Mouse (Mus musculus) lung, postnatal 36 days (tissue): ENCODE data around the gene Scn2a.

ENCODE experiments used
- DNase-seq: peaks from one replicate; pipeline ENCODE4 v3.0.0; 2022; ENCODE audit warnings: mixed read lengths

Gene Scn2a

DNA sequence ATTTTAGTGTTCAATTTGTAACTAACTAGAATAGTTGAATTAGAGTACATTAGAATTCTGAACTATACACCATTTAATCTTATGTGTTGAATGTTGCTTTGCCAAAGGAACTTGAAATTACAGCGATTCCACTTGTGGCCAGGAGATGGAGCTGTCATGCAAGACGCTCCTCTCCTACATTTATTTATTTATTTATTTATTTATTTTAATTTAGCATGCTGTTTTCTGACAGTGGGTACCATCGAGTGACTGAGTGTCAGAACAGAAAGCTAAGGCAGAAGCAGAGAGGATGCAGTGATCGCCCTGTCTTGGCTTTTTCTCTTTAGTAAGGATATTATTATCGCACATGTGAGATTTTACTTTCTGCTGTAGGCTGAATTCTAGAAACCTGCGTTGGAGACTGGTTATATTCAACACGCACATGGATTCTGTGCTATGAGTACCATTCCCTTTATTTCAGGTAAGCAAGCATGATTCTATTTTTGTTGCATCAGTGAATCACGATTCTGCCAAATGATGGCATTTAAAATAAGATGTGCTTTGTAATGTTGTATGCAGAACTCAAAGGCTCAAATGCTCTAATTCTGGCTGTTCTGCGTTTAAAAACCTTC lies at the start of gene Scn2a:
Gene Scn2a, plus strand, starts transcription at position 216 of the 611 bp plus-strand sequence.
- peak; percentile 25 for DNase-seq

DNA sequence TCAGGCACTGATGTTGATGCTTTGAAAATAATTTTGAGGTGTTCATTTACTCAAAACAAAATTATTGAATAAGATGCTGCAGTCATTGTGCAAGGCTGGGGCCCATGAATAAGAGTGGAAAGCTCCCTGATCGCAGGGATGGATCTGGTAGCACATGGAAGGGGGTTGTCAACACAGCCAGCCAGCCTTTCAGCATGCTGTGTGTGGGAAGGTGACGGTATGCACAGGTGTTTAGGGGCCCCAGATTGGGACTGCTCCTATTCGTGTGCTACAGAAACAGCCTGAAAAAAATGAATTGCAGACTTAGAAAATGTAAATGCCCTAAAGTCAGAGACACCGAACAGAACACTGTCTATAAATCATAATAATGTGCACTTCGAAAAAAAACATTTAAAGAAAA lies 32.9 kb upstream of the Scn2a start:
- DNase-seq, result no peak

DNA sequence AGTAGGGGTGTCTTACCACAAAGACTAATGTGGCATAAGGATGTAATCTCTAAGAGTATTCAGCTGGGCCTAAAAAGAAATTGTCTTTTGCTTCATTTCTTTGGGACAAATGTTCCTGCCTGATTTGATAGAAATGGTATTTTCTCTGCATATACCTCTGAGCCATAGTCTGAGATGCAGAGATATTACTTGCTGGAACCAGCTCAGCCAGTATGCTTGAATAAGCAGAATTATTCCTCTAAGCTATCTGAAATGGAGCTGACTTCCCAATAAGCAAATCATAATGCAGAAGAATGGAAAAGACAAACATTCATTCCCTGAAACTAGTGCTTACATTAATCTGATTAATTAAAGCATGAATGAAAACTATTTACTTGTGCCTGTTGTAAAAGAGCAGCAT lies 12.8 kb upstream of the Scn2a start:
- no peak for DNase-seq

DNA sequence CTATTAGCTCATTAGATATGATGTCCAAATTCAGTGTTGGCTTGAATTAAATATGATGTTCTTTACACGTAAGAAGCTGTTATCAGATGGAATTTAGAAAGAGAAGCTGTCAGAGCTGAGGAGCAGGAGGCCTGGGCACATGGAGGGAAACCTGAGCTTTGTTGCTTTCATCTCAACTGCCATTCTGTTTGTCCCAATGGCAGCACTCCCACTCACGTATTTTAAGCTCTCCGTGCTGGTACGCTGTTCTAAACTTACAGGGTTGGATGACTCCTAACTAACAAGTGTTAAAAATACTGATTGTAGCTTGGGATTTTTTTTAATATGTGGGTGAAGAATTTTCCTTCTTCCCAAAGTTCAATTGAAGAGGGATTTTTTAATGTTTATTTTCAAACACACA lies 8.7 kb upstream of the Scn2a start:
- no peak for DNase-seq

DNA sequence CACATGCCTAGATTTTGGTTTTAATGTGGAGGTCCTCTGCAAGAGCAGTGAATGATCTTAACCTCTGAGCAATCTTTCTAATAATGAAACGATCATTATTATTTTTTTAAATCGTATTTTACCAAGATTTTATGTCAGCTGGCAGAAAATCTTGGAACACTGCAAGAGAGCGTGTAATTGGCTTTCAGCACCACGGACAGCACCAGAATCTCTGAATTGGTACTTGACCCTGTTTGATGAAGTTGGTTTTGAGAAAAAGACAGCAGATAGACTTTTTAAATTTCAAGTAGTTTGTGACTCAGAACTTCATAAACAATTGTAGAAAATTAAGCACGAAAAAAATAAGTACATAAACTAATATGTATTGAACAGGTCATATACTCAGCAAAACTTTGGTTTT lies 790 bp upstream of the Scn2a start:
- DNase-seq, result peak; percentile 26

- no peak for DNase-seq
Observed at GRCm38 (mm10) chr2:65621254-65621653, 683 bp downstream of the Scn2a start.

GRCm38 (mm10) chr2:65621838-65622237 lies 1.3 kb downstream of the Scn2a start:
- DNase-seq, result no peak

- no peak for DNase-seq
Observed at GRCm38 (mm10) chr2:65652636-65653035, 32.1 kb downstream of the Scn2a start.

DNA sequence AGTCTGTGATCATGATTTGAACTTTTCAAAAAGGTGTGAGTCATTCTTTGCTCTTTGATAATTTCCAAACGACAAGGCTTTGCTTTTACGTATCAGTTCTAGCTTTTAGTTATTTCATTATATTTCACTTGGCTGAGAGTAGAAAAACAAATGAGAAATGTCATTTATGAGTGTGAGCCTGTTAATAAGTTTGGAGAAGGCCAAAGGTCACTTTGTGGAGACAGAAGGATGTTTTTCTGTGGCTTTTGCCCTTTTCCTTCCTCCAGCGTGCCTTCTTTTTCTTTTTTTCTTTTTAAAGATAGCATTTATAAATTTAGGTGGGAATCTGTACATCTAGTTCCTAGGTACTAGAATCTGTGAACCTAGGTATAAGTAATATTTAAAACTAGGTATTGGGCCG lies 36.5 kb downstream of the Scn2a start:
- DNase-seq, result no peak

GRCm38 (mm10) chr2:65658430-65658829 lies 37.9 kb downstream of the Scn2a start:
- DNase-seq, result no peak

DNA sequence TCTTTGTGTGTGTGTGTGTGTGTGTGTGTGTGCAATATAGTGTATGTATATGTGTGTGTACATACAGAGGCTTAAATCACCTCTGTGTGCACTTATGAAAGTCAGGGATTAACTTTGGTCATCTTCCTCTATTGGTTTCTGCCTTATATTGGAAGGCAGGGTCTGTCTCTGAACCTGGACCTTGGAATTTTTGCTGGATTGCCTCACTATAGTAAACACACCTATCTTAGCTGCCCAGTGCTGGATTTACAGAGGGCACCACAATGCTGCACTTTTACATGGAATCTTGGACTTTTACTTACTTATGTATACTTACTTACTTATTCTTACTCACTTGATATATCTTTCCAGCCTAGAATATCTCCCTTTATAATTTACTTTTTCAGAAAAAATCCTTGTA lies 43.3 kb downstream of the Scn2a start:
- no peak for DNase-seq

GRCm38 (mm10) chr2:65664481-65664880 lies 43.9 kb downstream of the Scn2a start:
- no peak for DNase-seq

DNA sequence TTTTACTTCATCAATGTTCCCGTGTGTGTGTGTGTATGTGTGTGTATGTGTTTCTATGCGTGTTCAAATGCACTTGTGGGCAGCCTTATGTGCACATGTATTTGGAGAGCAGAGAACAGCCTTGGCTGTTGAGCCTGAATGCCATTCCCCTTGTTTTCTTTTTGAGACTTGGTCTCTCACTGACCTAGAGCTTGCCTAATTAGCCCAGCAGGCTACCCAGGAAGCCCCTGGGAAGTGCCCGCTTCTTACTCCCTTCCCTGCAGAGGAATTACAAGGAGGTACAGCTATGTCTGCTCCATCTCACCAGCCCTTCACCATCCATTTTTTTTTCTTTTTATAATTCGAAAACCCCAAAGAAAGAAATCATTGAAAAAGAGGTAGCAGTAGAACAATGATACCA lies 44.6 kb downstream of the Scn2a start:
- DNase-seq, result no peak

- no peak for DNase-seq
Observed at GRCm38 (mm10) chr2:65667590-65668436, 47.2 kb downstream of the Scn2a start.

GRCm38 (mm10) chr2:65668437-65669135 lies 48.0 kb downstream of the Scn2a start:
- DNase-seq, result peak; percentile 67

- no peak for DNase-seq
Observed at GRCm38 (mm10) chr2:65669561-65669960, 49.0 kb downstream of the Scn2a start.

DNA sequence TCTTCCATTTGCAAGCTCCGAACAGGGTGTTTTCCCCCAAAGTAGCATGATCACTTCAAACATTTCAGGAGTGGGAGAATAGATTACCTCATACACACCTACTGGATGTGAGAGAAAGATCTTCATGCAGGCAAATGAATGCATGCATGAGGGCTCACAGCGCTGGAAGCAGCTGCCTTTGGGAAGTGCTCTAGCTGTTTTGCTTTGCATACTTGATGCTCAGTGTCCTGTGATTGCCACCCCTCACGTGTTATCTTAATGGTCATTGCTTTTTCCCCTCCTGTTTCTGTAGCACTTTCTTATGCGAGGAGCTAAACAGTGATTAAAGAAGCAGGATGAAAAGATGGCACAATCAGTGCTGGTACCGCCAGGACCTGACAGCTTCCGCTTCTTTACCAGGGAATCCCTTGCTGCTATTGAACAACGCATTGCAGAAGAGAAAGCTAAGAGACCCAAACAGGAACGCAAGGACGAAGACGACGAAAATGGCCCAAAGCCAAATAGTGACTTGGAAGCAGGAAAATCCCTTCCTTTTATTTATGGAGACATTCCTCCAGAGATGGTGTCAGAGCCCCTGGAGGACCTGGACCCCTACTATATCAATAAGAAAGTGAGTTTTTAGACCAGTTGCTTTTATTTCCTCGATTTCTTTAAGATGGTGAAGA lies 49.7 kb downstream of the Scn2a start:
- DNase-seq, result no peak

DNA sequence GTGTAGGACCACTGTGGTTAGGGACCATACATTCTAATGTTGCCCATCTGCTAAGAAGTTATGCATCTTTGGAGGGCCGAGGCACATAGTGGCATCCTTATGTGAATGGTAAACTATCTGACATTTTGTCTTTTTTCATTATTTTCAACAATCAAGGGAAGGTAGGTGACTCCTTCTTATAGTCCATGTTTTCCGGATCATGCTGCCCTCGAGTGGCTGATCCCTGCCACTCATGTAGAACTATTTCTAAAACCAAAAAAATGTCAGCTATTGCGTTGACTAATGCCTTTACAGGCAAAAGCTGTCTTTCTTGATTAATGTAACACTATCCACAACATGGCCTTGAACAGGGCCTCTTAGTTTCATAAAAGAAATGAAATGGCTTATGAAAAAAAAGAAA lies 59.0 kb downstream of the Scn2a start:
- no peak for DNase-seq

- DNase-seq, result no peak
Observed at GRCm38 (mm10) chr2:65685151-65685550, 64.6 kb downstream of the Scn2a start.

DNA sequence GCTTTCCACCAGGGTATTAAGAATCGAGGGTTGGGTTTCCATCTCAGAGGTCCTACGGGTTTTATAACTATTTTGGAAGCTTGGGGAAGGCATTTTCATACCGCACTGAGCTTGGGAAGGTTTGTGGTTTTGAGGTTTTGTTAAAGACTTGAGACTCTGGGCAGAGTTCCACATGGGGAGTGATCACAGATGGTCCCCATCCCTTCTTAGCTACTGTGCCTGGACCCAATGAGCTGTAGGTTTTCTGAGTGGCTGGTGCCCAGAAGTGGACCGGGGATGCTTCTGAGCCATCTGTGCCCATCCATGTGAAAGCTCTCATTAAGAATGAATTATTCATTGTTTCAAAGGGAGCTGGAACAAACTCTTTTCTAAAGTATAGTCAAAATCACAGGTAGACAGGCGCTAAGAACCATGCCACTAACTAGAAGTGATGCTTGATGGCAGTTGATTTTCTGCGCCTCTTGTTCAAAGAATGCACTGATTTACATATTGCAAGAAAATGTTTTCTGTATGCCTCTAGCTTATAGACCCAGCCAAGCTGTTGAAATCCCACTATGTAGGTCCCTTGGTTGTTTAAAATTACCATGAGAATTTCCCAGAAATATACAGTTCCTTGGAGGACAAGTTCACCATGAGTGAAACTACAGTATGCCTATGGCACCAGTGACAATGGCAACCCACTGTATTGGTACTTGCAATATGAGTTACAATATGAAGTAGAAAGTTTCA lies 70.0 kb downstream of the Scn2a start:
- no peak for DNase-seq

- no peak for DNase-seq
Observed at GRCm38 (mm10) chr2:65694485-65694884, 73.9 kb downstream of the Scn2a start.

DNA sequence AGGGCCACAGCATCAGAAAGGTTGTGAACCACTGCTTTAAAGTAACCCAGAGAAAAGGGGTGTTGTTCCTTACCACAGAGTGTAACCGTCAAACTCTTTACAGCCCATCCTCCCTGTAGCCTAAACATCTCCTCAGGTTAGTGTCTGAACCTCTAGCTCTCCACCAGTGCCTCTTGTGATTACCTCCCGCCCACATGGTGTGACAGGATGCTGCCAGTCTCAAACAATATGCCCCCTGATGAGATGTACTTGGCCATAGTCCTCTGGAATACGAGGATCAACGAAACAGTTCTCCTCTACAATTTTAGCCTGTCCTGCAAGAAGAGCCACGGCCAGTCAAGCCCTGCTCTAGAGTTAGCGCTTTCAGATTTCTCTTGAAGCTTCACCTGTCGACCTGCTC lies 74.5 kb downstream of the Scn2a start:
- DNase-seq, result no peak

- DNase-seq, result no peak
Observed at GRCm38 (mm10) chr2:65700246-65700645, 79.7 kb downstream of the Scn2a start.
